Mouse (Mus musculus) liver, embryonic 13.5 days (tissue): ENCODE measurements around the gene Abcc8. TPM values are rescaled to one million over a fixed set of nuclear protein-coding genes. Genes with fewer than 3 reads are reported as not detected.

Source experiments
- ATAC-seq: fragments of 200-750 bp; cut with Nextera tagmentation; 2 replicates; pipeline ENCODE4 v1.8.0; 2017; ENCODE audit warnings: low read depth, mild to moderate bottlenecking, moderate number of reproducible peaks, moderate library complexity
- DNase-seq: peaks from one replicate; pipeline ENCODE4 v3.0.0; 2022
- H3K27ac ChIP-seq: fragments of 300-500 bp; sonication (generic); 2 replicates; pipeline ENCODE4 v1.5.1; 2015; ENCODE audit warnings: moderate library complexity, mild to moderate bottlenecking, inconsistent platforms
- H3K27me3 ChIP-seq: fragments of 300-500 bp; sonication (generic); 2 replicates; pipeline ENCODE4 v1.6.1; 2015; ENCODE audit warnings: mild to moderate bottlenecking, inconsistent platforms
- H3K36me3 ChIP-seq: fragments of 300-500 bp; sonication (generic); 2 replicates; pipeline ENCODE4 v1.6.1; 2015; ENCODE audit warnings: mild to moderate bottlenecking, inconsistent platforms
- H3K4me1 ChIP-seq: fragments of 300-500 bp; sonication (generic); replicated peaks from 2 replicates; pipeline ENCODE4 v1.6.1; 2015; ENCODE audit warnings: inconsistent platforms
- H3K4me2 ChIP-seq: fragments of 300-500 bp; sonication (generic); 2 replicates; pipeline ENCODE4 v1.6.1; 2015; ENCODE audit warnings: inconsistent platforms, mild to moderate bottlenecking, moderate library complexity
- H3K4me3 ChIP-seq: fragments of 300-500 bp; sonication (generic); replicated peaks from 2 replicates; pipeline ENCODE4 v1.5.1; 2015; ENCODE audit warnings: mild to moderate bottlenecking, inconsistent platforms
- H3K9ac ChIP-seq: fragments of 300-500 bp; sonication (generic); 2 replicates; pipeline ENCODE4 v1.6.1; 2015; ENCODE audit warnings: mild to moderate bottlenecking, inconsistent platforms
- H3K9me3 ChIP-seq: fragments of 300-500 bp; sonication (generic); replicated peaks from 2 replicates; pipeline ENCODE4 v1.6.1; 2016; ENCODE audit warnings: inconsistent platforms
- WGBS: fragments of 180-500 bp; shearing (Covaris S2); methylation state at CpG from one replicate; pipeline ENCODE4 v1.1.7; 2015; ENCODE audit not compliant: insufficient replicate concordance; 5-methylcytosine and 5-hydroxymethylcytosine counted together
- polyA plus RNA-seq: library from polyadenylated mRNA; unstranded; fragments of >200 nt; fragmentation: Nextera tagmentation; extraction: Ambion mirVana; gene quantifications from 2 replicates; pipeline ENCODE4 v1.2.1, GENCODE M21; 2015

Abcc8 gene
- polyA plus RNA-seq = 0.22 and 0.24 TPM in 2 replicates

GRCm38 (mm10) chr7:46179431-46180275, at the start of gene Abcc8:
Abcc8 (minus strand) TSS chr7:46180033.
- DNase-seq = no peak
- H3K4me3 ChIP-seq = peak within 1 kb of the TSS; percentile 30
- H3K4me2 ChIP-seq = peak within 1 kb of the TSS; percentile 49
- WGBS = 2% methylated on average over 72 of the region's 75 CpGs
- no peaks in the 10 kb centered on the region for H3K36me3 ChIP-seq
- H3K4me1 ChIP-seq = no peaks in the 10 kb centered on the region
- peaks cover 38% of the 10 kb centered on the region for H3K27me3 ChIP-seq
- ATAC-seq = no peak
- no peak within 1 kb of the TSS for H3K27ac ChIP-seq
- H3K9ac ChIP-seq = no peak within 1 kb of the TSS
- no peaks in the 10 kb centered on the region for H3K9me3 ChIP-seq

GRCm38 (mm10) chr7:46226936-46227335, 47.1 kb upstream of the Abcc8 start:
- Histone ChIP-seq H3K9me3 (no peaks in the 10 kb centered on the region), H3K27me3 (no peaks in the 10 kb centered on the region), H3K36me3 (no peaks in the 10 kb centered on the region), H3K4me1 (no peaks in the 10 kb centered on the region), H3K9ac (no peak overlapping the region), H3K4me3 (no peak overlapping the region), H3K4me2 (no peak overlapping the region), H3K27ac (no peak overlapping the region)
- no peak for DNase-seq
- 56% methylated on average over 4 of the region's 4 CpGs for WGBS
- no peak for ATAC-seq

GRCm38 (mm10) chr7:46226253-46226652, 46.4 kb upstream of the Abcc8 start:
- Histone ChIP-seq H3K9me3 (no peaks in the 10 kb centered on the region), H3K27me3 (no peaks in the 10 kb centered on the region), H3K36me3 (no peaks in the 10 kb centered on the region), H3K9ac (no peak overlapping the region), H3K27ac (no peak overlapping the region), H3K4me2 (no peak overlapping the region), H3K4me1 (no peaks in the 10 kb centered on the region), H3K4me3 (no peak overlapping the region)
- DNase-seq (no peak), ATAC-seq (no peak)
- 22% methylated on average over 7 of the region's 7 CpGs for WGBS

GRCm38 (mm10) chr7:46220591-46221129, 40.8 kb upstream of the Abcc8 start:
- Histone ChIP-seq H3K4me3 (no peak overlapping the region), H3K9me3 (no peaks in the 10 kb centered on the region), H3K27me3 (peaks cover 6% of the 10 kb centered on the region; the same call in 1 of the 2 replicates), H3K9ac (no peak overlapping the region), H3K4me2 (no peak overlapping the region), H3K27ac (no peak overlapping the region), H3K36me3 (no peaks in the 10 kb centered on the region), H3K4me1 (0 out of 2 replicates have a peak, but pooled peaks cover 4% of the 10 kb centered on the region)
- ATAC-seq (no peak), DNase-seq (no peak)
- 53% methylated on average over 8 of the region's 8 CpGs for WGBS

GRCm38 (mm10) chr7:46218415-46218814, 38.6 kb upstream of the Abcc8 start:
- Histone ChIP-seq H3K4me2 (no peak overlapping the region), H3K27me3 (peaks cover 6% of the 10 kb centered on the region; the same call in 1 of the 2 replicates), H3K4me3 (no peak overlapping the region), H3K4me1 (0 out of 2 replicates have a peak, but pooled peaks cover 4% of the 10 kb centered on the region), H3K27ac (no peak overlapping the region), H3K36me3 (no peaks in the 10 kb centered on the region), H3K9ac (no peak overlapping the region), H3K9me3 (no peaks in the 10 kb centered on the region)
- 18% methylated on average over 11 of the region's 11 CpGs for WGBS
- ATAC-seq (peak; percentile 55; the same call in 1 of the 2 replicates), DNase-seq (peak; percentile 42)

GRCm38 (mm10) chr7:46216481-46216880, 36.6 kb upstream of the Abcc8 start:
- Histone ChIP-seq H3K4me2 (no peak overlapping the region), H3K4me1 (0 out of 2 replicates have a peak, but pooled peaks cover 4% of the 10 kb centered on the region), H3K4me3 (no peak overlapping the region), H3K27me3 (peaks cover 6% of the 10 kb centered on the region; the same call in 1 of the 2 replicates), H3K36me3 (no peaks in the 10 kb centered on the region), H3K9ac (no peak overlapping the region), H3K27ac (no peak overlapping the region), H3K9me3 (no peaks in the 10 kb centered on the region)
- 45% methylated on average over 2 of the region's 2 CpGs for WGBS
- DNase-seq = no peak
- no peak for ATAC-seq

- H3K4me3 ChIP-seq = no peak overlapping the region
- no peaks in the 10 kb centered on the region for H3K36me3 ChIP-seq
- H3K27me3 ChIP-seq = 0 out of 2 replicates have a peak, but pooled peaks cover 4% of the 10 kb centered on the region
- no peak overlapping the region for H3K9ac ChIP-seq
- ATAC-seq (no peak), DNase-seq (no peak)
- 66% methylated on average over 6 of the region's 6 CpGs for WGBS
- no peaks in the 10 kb centered on the region for H3K4me1 ChIP-seq
- H3K27ac ChIP-seq = no peak overlapping the region
- no peak overlapping the region for H3K4me2 ChIP-seq
- no peaks in the 10 kb centered on the region for H3K9me3 ChIP-seq
Measured at GRCm38 (mm10) chr7:46210276-46210675, 30.4 kb upstream of the Abcc8 start.

GRCm38 (mm10) chr7:46208131-46208530, 28.3 kb upstream of the Abcc8 start:
- H3K4me1 ChIP-seq = no peaks in the 10 kb centered on the region

GRCm38 (mm10) chr7:46204775-46205174, 24.9 kb upstream of the Abcc8 start:
- Histone ChIP-seq H3K9me3 (no peaks in the 10 kb centered on the region), H3K27ac (no peak overlapping the region), H3K4me2 (no peak overlapping the region), H3K36me3 (no peaks in the 10 kb centered on the region), H3K4me3 (no peak overlapping the region), H3K9ac (no peak overlapping the region), H3K4me1 (no peaks in the 10 kb centered on the region), H3K27me3 (0 out of 2 replicates have a peak, but pooled peaks cover 4% of the 10 kb centered on the region)
- WGBS = 57% methylated on average over 6 of the region's 6 CpGs
- ATAC-seq (no peak), DNase-seq (no peak)

More at GRCm38 (mm10) chr7:46208131-46208530, 28.3 kb upstream of the Abcc8 start:
- Histone ChIP-seq H3K27ac (no peak overlapping the region), H3K9ac (no peak overlapping the region), H3K9me3 (no peaks in the 10 kb centered on the region), H3K4me2 (no peak overlapping the region), H3K36me3 (no peaks in the 10 kb centered on the region), H3K27me3 (0 out of 2 replicates have a peak, but pooled peaks cover 4% of the 10 kb centered on the region), H3K4me3 (no peak overlapping the region)
- no peak for ATAC-seq
- 72% methylated on average over 8 of the region's 8 CpGs for WGBS
- no peak for DNase-seq

GRCm38 (mm10) chr7:46204046-46204471, 24.2 kb upstream of the Abcc8 start:
- ATAC-seq (no peak), DNase-seq (no peak)
- 48% methylated on average over 11 of the region's 11 CpGs for WGBS
- Histone ChIP-seq H3K9ac (no peak overlapping the region), H3K4me2 (no peak overlapping the region), H3K9me3 (no peaks in the 10 kb centered on the region), H3K4me3 (no peak overlapping the region), H3K36me3 (no peaks in the 10 kb centered on the region), H3K27me3 (0 out of 2 replicates have a peak, but pooled peaks cover 4% of the 10 kb centered on the region), H3K4me1 (no peaks in the 10 kb centered on the region), H3K27ac (no peak overlapping the region)

GRCm38 (mm10) chr7:46201649-46202048, 21.8 kb upstream of the Abcc8 start:
- no peaks in the 10 kb centered on the region for H3K27me3 ChIP-seq
- H3K27ac ChIP-seq = no peak overlapping the region
- H3K4me1 ChIP-seq = no peaks in the 10 kb centered on the region
- H3K4me2 ChIP-seq = no peak overlapping the region
- DNase-seq (no peak), ATAC-seq (no peak)
- no peaks in the 10 kb centered on the region for H3K36me3 ChIP-seq
- no peak overlapping the region for H3K9ac ChIP-seq
- no peak overlapping the region for H3K4me3 ChIP-seq
- H3K9me3 ChIP-seq = no peaks in the 10 kb centered on the region
- WGBS = 17% methylated on average over 14 of the region's 14 CpGs
